Mouse (Mus musculus): ENCODE measurements around the gene Abcd3.

- TF ChIP-seq GATA1 (IDR thresholded peaks at IDR 0.05; ENCODE audit: borderline replicate concordance, low read length), result no peak
- no peak for TF ChIP-seq FLI1 (IDR thresholded peaks at IDR 0.05; ENCODE audit: low read length)
These were observed 75.5 kb downstream of the Abcd3 start for GRCm38 (mm10) chr3:121739489-121740213.
